Mouse (Mus musculus): ENCODE measurements around the gene Cldn14.

Cldn14 gene

GRCm38 (mm10) chr16:93912158-93912557 lies 96.5 kb downstream of the Cldn14 start:
- DNase-seq (ENCODE audit: low read depth, low spot score), result no peak

DNA sequence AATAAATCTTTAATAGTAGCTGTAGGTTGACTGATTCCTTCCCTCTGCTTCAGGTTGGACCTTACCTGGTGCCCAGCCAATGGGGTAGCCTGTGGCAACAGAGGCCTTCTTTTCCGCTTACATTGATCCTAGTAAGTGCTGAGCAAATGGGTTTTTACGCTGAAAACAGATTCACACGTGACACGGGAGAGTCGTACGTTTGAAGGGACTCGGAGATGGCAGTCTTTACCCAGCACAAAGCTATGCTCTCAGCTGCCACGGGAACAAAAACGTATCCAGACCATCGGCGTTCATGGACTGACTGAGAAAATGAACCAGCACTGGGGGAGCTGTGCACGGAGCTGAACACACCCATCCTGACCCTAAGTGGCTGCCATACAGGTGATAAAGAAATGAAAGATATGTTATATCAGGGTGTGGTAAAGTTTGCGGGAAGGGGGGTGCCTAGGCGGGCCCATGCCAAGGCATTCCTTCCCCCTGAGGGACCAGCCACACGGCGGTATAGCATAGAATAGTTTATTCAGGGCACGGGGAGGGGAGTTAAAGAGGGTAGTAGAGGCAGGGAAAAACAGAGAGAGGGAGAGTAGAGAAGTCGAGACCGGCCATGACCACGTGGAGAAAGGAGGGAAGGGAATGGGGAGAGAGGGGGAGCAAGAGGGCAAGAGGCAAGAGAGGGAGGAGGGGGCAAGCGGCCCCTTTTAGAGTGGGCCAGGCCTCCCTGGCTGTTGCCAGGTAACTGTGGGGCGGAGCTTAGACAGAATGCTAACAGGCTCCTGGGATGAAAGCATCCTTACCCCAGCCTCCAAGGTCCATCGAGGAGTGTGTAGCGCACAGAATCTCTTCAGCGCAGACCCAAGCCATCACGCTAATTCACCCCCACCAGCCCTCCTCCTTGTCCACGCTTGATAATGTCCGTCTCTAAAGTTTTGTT lies 97.6 kb downstream of the Cldn14 start:
- DNase-seq (ENCODE audit: low read depth, low spot score), result no peak

DNA sequence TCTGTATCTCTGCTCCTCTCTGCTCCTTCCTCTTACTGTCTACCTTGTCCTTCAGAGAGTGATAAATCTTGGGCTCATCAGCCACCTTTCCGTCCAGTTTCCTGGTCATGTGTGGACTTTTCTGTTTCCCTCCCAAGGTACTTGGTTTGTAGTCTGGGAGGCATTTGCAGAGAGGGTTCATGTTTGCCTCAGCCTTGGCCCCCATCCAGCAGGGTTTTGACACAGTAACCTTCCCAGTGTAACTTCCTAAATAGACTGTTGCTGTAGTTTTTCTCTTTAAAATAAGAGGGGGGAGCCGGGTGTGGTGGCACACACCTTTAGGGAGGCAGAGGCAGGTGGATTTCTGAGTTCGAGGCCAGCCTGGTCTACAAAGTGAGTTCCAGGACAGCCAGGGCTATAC lies 98.7 kb downstream of the Cldn14 start:
- no peak for DNase-seq (ENCODE audit: low read depth, low spot score)

DNA sequence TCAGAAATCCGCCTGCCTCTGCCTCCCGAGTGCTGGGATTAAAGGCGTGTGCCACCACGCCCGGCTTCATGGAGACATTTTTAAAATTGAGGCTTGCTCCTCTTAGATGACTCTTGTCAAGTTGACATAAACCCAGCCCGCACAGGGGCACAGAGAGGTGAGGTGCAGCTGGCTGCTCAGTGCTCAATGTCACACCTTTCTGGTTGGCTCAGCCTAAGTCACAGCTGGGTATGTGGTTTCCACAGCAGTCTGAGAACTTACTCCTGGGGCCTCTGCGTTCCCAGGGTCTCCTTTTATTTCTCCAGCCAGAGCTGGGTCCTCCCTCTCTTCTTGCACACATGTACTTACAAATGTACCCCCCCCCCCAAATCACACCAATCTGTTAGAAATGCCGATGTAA lies 100.4 kb downstream of the Cldn14 start:
- DNase-seq (ENCODE audit: low read depth, low spot score), result no peak

GRCm38 (mm10) chr16:93907761-93908160 lies 100.9 kb downstream of the Cldn14 start:
- DNase-seq (ENCODE audit: low read depth, low spot score), result no peak

DNA sequence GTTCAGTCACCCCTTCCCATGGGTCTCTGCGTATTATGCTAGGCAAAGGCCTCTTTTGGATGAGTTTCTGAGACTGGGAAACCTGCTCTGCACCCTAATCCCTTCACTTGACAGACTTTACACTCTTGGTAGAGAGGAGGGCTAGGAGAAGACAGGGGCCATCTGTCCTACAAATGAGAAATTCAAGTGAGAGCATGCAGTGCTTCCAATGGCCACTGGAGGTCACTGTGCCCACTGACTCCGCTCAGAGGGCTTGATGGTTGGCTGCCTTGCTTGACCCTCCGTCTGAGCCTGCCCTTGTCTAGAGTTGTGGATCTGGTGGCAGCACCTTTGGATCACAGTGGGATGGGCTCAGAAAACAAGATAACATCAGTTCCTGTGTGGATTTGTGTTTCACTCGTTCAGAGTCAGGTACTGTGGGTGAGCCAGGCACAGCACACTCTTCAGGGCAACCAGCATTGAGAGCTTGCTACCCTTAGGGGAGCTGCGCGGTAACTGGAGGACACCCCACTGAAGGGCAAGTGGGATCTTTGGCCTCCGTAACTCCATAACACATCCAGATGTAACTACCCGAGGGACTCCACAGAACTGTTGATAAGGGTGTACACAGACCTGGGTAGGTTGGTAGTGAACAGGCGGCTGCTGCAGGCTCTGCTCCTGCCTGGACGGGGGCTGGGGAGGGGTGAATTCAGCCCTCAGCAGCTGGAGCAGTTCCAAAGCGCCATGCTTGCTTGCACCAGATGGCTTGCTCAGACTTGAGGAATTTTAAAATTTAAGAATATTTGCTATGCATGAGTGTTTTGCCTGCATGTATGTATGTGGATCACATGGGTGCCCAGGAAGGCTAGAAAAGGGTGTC lies 102.3 kb downstream of the Cldn14 start:
- DNase-seq (ENCODE audit: low read depth, low spot score), result no peak

- no peak for DNase-seq (ENCODE audit: low read depth, low spot score)
These were observed 105.6 kb downstream of the Cldn14 start for GRCm38 (mm10) chr16:93903027-93903426.

DNA sequence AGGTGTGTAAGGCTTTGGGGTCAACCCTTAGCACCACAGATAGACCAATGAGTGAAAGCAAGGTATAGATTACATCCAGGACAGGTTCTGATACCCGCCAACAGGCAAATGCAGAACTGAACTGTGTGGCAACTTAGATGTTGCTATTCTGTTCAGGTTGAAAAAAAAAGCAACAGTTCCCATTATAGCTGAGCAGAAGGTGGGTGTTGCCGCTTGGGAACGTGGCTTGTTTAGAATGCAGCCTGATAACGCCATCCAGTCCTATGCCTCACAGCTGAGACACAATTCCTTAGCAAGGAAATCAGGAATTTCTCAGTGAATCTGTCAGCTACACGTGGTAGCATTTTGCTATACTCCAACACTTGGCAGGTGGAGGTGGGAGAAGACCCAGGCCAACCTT lies 115.4 kb downstream of the Cldn14 start:
- DNase-seq (ENCODE audit: low read depth, low spot score), result no peak

DNA sequence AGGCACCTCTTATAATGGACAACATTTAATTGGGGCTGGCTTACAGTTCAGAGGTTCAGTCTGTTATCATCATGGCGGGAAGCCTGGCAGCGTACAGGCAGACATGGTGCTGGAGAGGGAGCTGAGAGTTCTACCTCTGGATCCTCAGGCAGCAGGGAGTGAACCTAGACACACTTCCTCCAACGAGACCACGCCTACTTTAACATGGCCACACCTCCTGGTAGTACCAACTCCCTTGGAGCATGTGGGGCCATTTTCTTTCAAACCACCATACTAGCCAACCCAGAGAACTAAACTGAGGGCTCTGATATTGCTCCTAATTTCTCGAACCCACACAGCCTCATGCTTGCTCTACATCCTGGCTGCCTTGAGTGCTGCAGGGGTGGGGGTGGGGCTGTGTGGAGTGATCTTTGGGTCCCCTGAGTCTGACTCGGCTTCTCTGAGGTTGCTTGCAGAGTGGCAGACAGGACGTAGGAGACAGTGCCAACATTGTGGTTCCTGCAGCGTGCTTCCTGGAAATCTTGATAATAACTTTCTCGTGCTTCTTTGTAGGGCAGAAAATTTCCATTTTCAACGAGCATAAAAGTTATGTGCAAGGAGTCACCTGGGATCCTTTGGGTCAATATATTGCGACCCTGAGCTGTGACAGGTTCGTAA lies 117.6 kb downstream of the Cldn14 start:
- DNase-seq (ENCODE audit: low read depth, low spot score), result no peak

DNA sequence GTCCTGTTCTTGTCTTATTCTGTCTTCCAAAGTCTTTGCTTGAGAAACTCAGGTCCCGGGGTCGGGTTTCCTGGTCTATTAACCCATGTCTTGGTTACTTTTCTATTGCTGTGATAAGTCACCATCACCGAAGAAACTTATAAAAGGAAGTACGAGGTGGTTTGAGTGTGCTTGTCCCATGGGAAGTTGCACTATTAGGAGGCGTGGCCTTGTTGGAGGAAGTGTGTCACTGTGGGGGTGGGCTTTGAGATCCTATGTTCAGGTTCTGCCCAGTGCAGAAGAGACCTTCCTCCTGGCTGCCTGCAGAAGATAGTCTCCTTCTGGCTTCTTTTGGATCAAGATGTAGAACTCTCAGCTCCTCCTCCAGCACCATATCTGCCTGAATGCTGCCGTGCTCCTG lies 120.2 kb downstream of the Cldn14 start:
- no peak for DNase-seq (ENCODE audit: low read depth, low spot score)

- no peak for DNase-seq (ENCODE audit: low read depth, low spot score)
These were observed 123.9 kb downstream of the Cldn14 start for GRCm38 (mm10) chr16:93884722-93885113.

DNA sequence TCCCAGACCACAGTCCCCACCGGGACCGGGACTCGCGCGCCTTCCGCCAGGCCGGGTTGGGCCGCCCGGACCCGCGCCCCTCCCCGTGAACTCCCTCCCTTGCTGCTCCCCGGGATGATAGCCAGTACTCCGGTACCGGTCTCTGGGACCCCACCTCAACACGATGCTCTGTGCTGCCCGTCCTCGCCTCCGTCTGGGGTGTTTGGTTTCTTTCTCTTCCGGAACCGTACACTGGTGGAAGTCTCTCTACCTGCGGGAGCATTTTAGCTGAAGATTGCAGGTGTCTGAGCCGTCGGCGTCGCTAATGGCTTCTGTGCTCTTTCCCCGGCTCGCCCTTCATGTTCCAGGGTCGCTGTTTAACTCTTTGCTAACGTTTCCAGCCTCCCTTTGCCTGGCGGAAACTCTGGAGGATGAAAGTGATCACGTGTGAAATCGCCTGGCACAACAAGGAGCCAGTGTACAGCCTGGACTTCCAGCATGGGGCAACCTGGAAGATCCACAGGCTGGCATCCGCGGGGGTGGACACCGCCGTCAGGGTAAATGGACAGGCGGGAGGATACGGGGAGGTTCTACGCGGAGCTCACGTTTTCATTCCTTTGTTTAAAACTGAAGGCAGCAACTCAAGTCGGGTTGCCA lies 124.4 kb downstream of the Cldn14 start:
- no peak for DNase-seq (ENCODE audit: low read depth, low spot score)

GRCm38 (mm10) chr16:93883423-93884085 lies 125.1 kb downstream of the Cldn14 start, which contains the start of gene Chaf1b:
TSS of gene Chaf1b (plus strand) at chr16:93883901.
- peak; percentile 94 for DNase-seq (ENCODE audit: low read depth, low spot score)

- no peak for DNase-seq (ENCODE audit: low read depth, low spot score)
These were observed 130.8 kb downstream of the Cldn14 start for GRCm38 (mm10) chr16:93877612-93878380.

- no peak for DNase-seq (ENCODE audit: low read depth, low spot score)
These were observed 133.8 kb downstream of the Cldn14 start for GRCm38 (mm10) chr16:93874841-93875240.

Data from c-Kit-negative CD71-positive TER-119-positive erythroid progenitor cells, embryonic 14.5 days (primary cell).